Mouse (Mus musculus): ENCODE data around the gene Slc47a2. TPM values are rescaled to one million over a fixed set of nuclear protein-coding genes. Genes with fewer than 3 reads are reported as not detected.

The Slc47a2 gene
- total and polyA plus RNA-seq, 2 experiments = not detected

- 77% methylated on average over 3 of the region's 3 CpGs for WGBS
- no peak overlapping the region for H3K27ac ChIP-seq (replicated peaks; ENCODE audit: insufficient read depth, low read depth, low read length)
- no peaks in the 10 kb centered on the region for H3K4me1 ChIP-seq (ENCODE audit: control insufficient read depth, insufficient read depth, low read length)
- H3K79me2 ChIP-seq (ENCODE audit: control insufficient read depth, insufficient read depth, low read length) = no peaks in the 10 kb centered on the region
- H3K4me3 ChIP-seq (ENCODE audit: insufficient read depth, low read depth, low read length) = no peak overlapping the region
- no peak for DNase-seq (ENCODE audit: extremely low read depth, low read depth, low spot score)
- TF ChIP-seq POLR2A (IDR thresholded peaks at IDR 0.05; ENCODE audit: extremely low read depth, insufficient read depth, low read length) (no peak), CTCF (IDR thresholded peaks at IDR 0.05; ENCODE audit: low read depth, low read length) (no peak)
- peaks cover 3% of the 10 kb centered on the region; the same call in 1 of the 2 replicates for H3K27me3 ChIP-seq (ENCODE audit: control insufficient read depth, insufficient read depth, low read length)
- H3K36me3 ChIP-seq (ENCODE audit: control insufficient read depth, insufficient read depth, low read length) = no peaks in the 10 kb centered on the region
- no peak overlapping the region for H3K9ac ChIP-seq (ENCODE audit: low read depth, low read length)
Measured at GRCm38 (mm10) chr11:61294431-61294830, 48.2 kb downstream of the Slc47a2 start.

- H3K27me3 ChIP-seq (ENCODE audit: control insufficient read depth, insufficient read depth, low read length) = peaks cover 3% of the 10 kb centered on the region; the same call in 1 of the 2 replicates
- no peak overlapping the region for H3K27ac ChIP-seq (replicated peaks; ENCODE audit: insufficient read depth, low read depth, low read length)
- no peaks in the 10 kb centered on the region for H3K79me2 ChIP-seq (ENCODE audit: control insufficient read depth, insufficient read depth, low read length)
- 91% methylated on average over 2 of the region's 2 CpGs for WGBS
- no peaks in the 10 kb centered on the region for H3K4me1 ChIP-seq (ENCODE audit: control insufficient read depth, insufficient read depth, low read length)
- no peaks in the 10 kb centered on the region for H3K36me3 ChIP-seq (ENCODE audit: control insufficient read depth, insufficient read depth, low read length)
- TF ChIP-seq POLR2A (IDR thresholded peaks at IDR 0.05; ENCODE audit: extremely low read depth, insufficient read depth, low read length) = no peak
- no peak for TF ChIP-seq CTCF (IDR thresholded peaks at IDR 0.05; ENCODE audit: low read depth, low read length)
- no peak for DNase-seq (ENCODE audit: extremely low read depth, low read depth, low spot score)
- no peak overlapping the region for H3K4me3 ChIP-seq (ENCODE audit: insufficient read depth, low read depth, low read length)
- no peak overlapping the region for H3K9ac ChIP-seq (ENCODE audit: low read depth, low read length)
Measured at GRCm38 (mm10) chr11:61293251-61293650, 49.4 kb downstream of the Slc47a2 start.

- no peak for TF ChIP-seq CTCF (IDR thresholded peaks at IDR 0.05; ENCODE audit: low read depth, low read length)
- TF ChIP-seq POLR2A (IDR thresholded peaks at IDR 0.05; ENCODE audit: extremely low read depth, insufficient read depth, low read length) = no peak
- Histone ChIP-seq H3K9ac (ENCODE audit: low read depth, low read length) (no peak overlapping the region), H3K27me3 (ENCODE audit: control insufficient read depth, insufficient read depth, low read length) (peaks cover 4% of the 10 kb centered on the region; the same call in 1 of the 2 replicates), H3K4me3 (ENCODE audit: insufficient read depth, low read depth, low read length) (no peak overlapping the region), H3K36me3 (ENCODE audit: control insufficient read depth, insufficient read depth, low read length) (no peaks in the 10 kb centered on the region), H3K79me2 (ENCODE audit: control insufficient read depth, insufficient read depth, low read length) (no peaks in the 10 kb centered on the region), H3K4me1 (ENCODE audit: control insufficient read depth, insufficient read depth, low read length) (no peaks in the 10 kb centered on the region), H3K27ac (replicated peaks; ENCODE audit: insufficient read depth, low read depth, low read length) (no peak overlapping the region)
- DNase-seq (ENCODE audit: extremely low read depth, low read depth, low spot score) = peak; percentile 18
- whole genome bisulfite sequencing = 87% methylated on average over 6 of the region's 6 CpGs
Measured at GRCm38 (mm10) chr11:61284323-61284722, 58.3 kb downstream of the Slc47a2 start.

GRCm38 (mm10) chr11:61283414-61284049, 59.1 kb downstream of the Slc47a2 start:
- H3K4me3 ChIP-seq (ENCODE audit: insufficient read depth, low read depth, low read length) = no peak overlapping the region
- no peak overlapping the region for H3K9ac ChIP-seq (ENCODE audit: low read depth, low read length)
- H3K36me3 ChIP-seq (ENCODE audit: control insufficient read depth, insufficient read depth, low read length) = no peaks in the 10 kb centered on the region
- TF ChIP-seq CTCF (IDR thresholded peaks at IDR 0.05; ENCODE audit: low read depth, low read length) (no peak), POLR2A (IDR thresholded peaks at IDR 0.05; ENCODE audit: extremely low read depth, insufficient read depth, low read length) (no peak)
- peaks cover 4% of the 10 kb centered on the region; the same call in 1 of the 2 replicates for H3K27me3 ChIP-seq (ENCODE audit: control insufficient read depth, insufficient read depth, low read length)
- WGBS = 78% methylated on average over 10 of the region's 10 CpGs
- H3K4me1 ChIP-seq (ENCODE audit: control insufficient read depth, insufficient read depth, low read length) = no peaks in the 10 kb centered on the region
- no peak for DNase-seq (ENCODE audit: extremely low read depth, low read depth, low spot score)
- H3K79me2 ChIP-seq (ENCODE audit: control insufficient read depth, insufficient read depth, low read length) = no peaks in the 10 kb centered on the region
- H3K27ac ChIP-seq (replicated peaks; ENCODE audit: insufficient read depth, low read depth, low read length) = no peak overlapping the region

GRCm38 (mm10) chr11:61278445-61279077, 64.1 kb downstream of the Slc47a2 start:
- Histone ChIP-seq H3K4me3 (ENCODE audit: insufficient read depth, low read depth, low read length) (no peak overlapping the region), H3K27ac (replicated peaks; ENCODE audit: insufficient read depth, low read depth, low read length) (no peak overlapping the region), H3K79me2 (ENCODE audit: control insufficient read depth, insufficient read depth, low read length) (no peaks in the 10 kb centered on the region), H3K27me3 (ENCODE audit: control insufficient read depth, insufficient read depth, low read length) (peaks cover 4% of the 10 kb centered on the region; the same call in 1 of the 2 replicates), H3K36me3 (ENCODE audit: control insufficient read depth, insufficient read depth, low read length) (no peaks in the 10 kb centered on the region), H3K9ac (ENCODE audit: low read depth, low read length) (no peak overlapping the region), H3K4me1 (ENCODE audit: control insufficient read depth, insufficient read depth, low read length) (peaks cover 2% of the 10 kb centered on the region; the same call in 1 of the 2 replicates)
- DNase-seq (ENCODE audit: extremely low read depth, low read depth, low spot score) = no peak
- no peak for TF ChIP-seq CTCF (IDR thresholded peaks at IDR 0.05; ENCODE audit: low read depth, low read length)
- TF ChIP-seq POLR2A (IDR thresholded peaks at IDR 0.05; ENCODE audit: extremely low read depth, insufficient read depth, low read length) = no peak
- 86% methylated on average over 8 of the region's 8 CpGs for WGBS

GRCm38 (mm10) chr11:61277937-61278336, 64.7 kb downstream of the Slc47a2 start:
- H3K27ac ChIP-seq (replicated peaks; ENCODE audit: insufficient read depth, low read depth, low read length) = no peak overlapping the region
- H3K79me2 ChIP-seq (ENCODE audit: control insufficient read depth, insufficient read depth, low read length) = no peaks in the 10 kb centered on the region
- TF ChIP-seq POLR2A (IDR thresholded peaks at IDR 0.05; ENCODE audit: extremely low read depth, insufficient read depth, low read length) (no peak), CTCF (IDR thresholded peaks at IDR 0.05; ENCODE audit: low read depth, low read length) (no peak)
- DNase-seq (ENCODE audit: extremely low read depth, low read depth, low spot score) = no peak
- H3K36me3 ChIP-seq (ENCODE audit: control insufficient read depth, insufficient read depth, low read length) = no peaks in the 10 kb centered on the region
- H3K4me3 ChIP-seq (ENCODE audit: insufficient read depth, low read depth, low read length) = no peak overlapping the region
- H3K9ac ChIP-seq (ENCODE audit: low read depth, low read length) = no peak overlapping the region
- 85% methylated on average over 2 of the region's 2 CpGs for WGBS
- peaks cover 7% of the 10 kb centered on the region for H3K4me1 ChIP-seq (ENCODE audit: control insufficient read depth, insufficient read depth, low read length)
- H3K27me3 ChIP-seq (ENCODE audit: control insufficient read depth, insufficient read depth, low read length) = peaks cover 4% of the 10 kb centered on the region; the same call in 1 of the 2 replicates
